Mouse (Mus musculus) heart, postnatal 14 days (tissue): Measurements from ENCODE around the gene Psrc1. TPM values are rescaled to one million over a fixed set of nuclear protein-coding genes. Genes with fewer than 3 reads are reported as not detected.

Source experiments
- DNase-seq, 2 experiments: peaks; one replicate each; pipeline ENCODE4 v3.0.0; 2021 to 2022
- intact Hi-C: fragments of 180-260 bp; cut with DNase I; formaldehyde crosslinking; loops from one replicate; pipeline ENCODE4 v1.15.1; 2025
- long read RNA-seq, 2 experiments: library from polyadenylated mRNA; stranded (forward); transcript quantifications; one replicate each; pipeline ENCODE4 v2.0.0; 2021
- total RNA-seq, 2 experiments: library from RNA; stranded (reverse); gene quantifications; 2 replicates each; pipeline ENCODE4 v1.2.3; 2021

Gene Psrc1
- 1 to 10 TPM; 1.1 to 1.7 TPM for total RNA-seq
- long read RNA-seq, experiment 1, partial matches to known transcripts: 1 of 2 reads
- long read RNA-seq, experiment 1, other reads (novel, unspliced or antisense): 0 of 2 reads
- long read RNA-seq, experiment 2, partial matches to known transcripts: 0 of 1 reads
- long read RNA-seq, experiment 2, other reads (novel, unspliced or antisense): 0 of 1 reads

- intact Hi-C loops: no loop called here
- DNase-seq: peak; percentile 86 to 93
Observed at GRCm38 (mm10) chr3:108383485-108384354, at the start of gene Psrc1. Gene Psrc1, plus strand, starts transcription at chr3:108383839.

GRCm38 (mm10) chr3:108336878-108337277, 46.8 kb upstream of the Psrc1 start:
- intact Hi-C loops: loop anchor here (5.0 kb wide), 1 partner anchor 55 kb away; the partner anchor contains the start of gene Sort1
- no peak for DNase-seq

- intact Hi-C loops: loop anchor here (5.0 kb wide), 1 partner anchor 44 kb away; no protein-coding TSS in a partner anchor
Observed at GRCm38 (mm10) chr3:108341040-108341439, 42.6 kb upstream of the Psrc1 start.

GRCm38 (mm10) chr3:108342185-108342584, 41.5 kb upstream of the Psrc1 start:
- no peak for DNase-seq
- intact Hi-C loops: loop anchor here (5.0 kb wide), 1 partner anchor 45 kb away; no protein-coding TSS in a partner anchor

More at GRCm38 (mm10) chr3:108341040-108341439, 42.6 kb upstream of the Psrc1 start:
- no peak for DNase-seq

- intact Hi-C loops: no loop called here
- DNase-seq: no peak
Observed at GRCm38 (mm10) chr3:108345855-108346254, 37.8 kb upstream of the Psrc1 start.

- no peak for DNase-seq
- intact Hi-C loops: no loop called here
Observed at GRCm38 (mm10) chr3:108348376-108348775, 35.3 kb upstream of the Psrc1 start.

- DNase-seq: no peak
- intact Hi-C loops: no loop called here
Observed at GRCm38 (mm10) chr3:108355245-108355644, 28.4 kb upstream of the Psrc1 start.

GRCm38 (mm10) chr3:108357051-108357450, 26.6 kb upstream of the Psrc1 start:
- no peak for DNase-seq
- intact Hi-C loops: no loop called here

GRCm38 (mm10) chr3:108358445-108358844, 25.2 kb upstream of the Psrc1 start:
- intact Hi-C loops: no loop called here
- no peak for DNase-seq

- intact Hi-C loops: no loop called here
- no peak for DNase-seq
Observed at GRCm38 (mm10) chr3:108360894-108361293, 22.7 kb upstream of the Psrc1 start.

GRCm38 (mm10) chr3:108363626-108364025, 20.0 kb upstream of the Psrc1 start:
- DNase-seq: peak; percentile 9 to 28
- intact Hi-C loops: no loop called here

- DNase-seq: peak in 1 of 2 experiments; percentile 13
- intact Hi-C loops: no loop called here
Observed at GRCm38 (mm10) chr3:108364270-108364995, 19.2 kb upstream of the Psrc1 start, which contains the start of gene Mybphl. Gene Mybphl, plus strand, starts transcription at chr3:108364911.

- intact Hi-C loops: no loop called here
- no peak for DNase-seq
Observed at GRCm38 (mm10) chr3:108367173-108367572, 16.5 kb upstream of the Psrc1 start.

GRCm38 (mm10) chr3:108367828-108368227, 15.8 kb upstream of the Psrc1 start:
- intact Hi-C loops: no loop called here
- no peak for DNase-seq

GRCm38 (mm10) chr3:108368721-108369120, 14.9 kb upstream of the Psrc1 start:
- DNase-seq: no peak
- intact Hi-C loops: no loop called here

- no peak for DNase-seq
- intact Hi-C loops: no loop called here
Observed at GRCm38 (mm10) chr3:108372274-108372673, 11.4 kb upstream of the Psrc1 start.

GRCm38 (mm10) chr3:108372691-108373090, 10.9 kb upstream of the Psrc1 start:
- DNase-seq: no peak
- intact Hi-C loops: no loop called here

- intact Hi-C loops: no loop called here
- no peak for DNase-seq
Observed at GRCm38 (mm10) chr3:108378875-108379663, 4.6 kb upstream of the Psrc1 start.

- no peak for DNase-seq
- intact Hi-C loops: no loop called here
Observed at GRCm38 (mm10) chr3:108380695-108381094, 2.9 kb upstream of the Psrc1 start.
